Mouse (Mus musculus) gastrocnemius, adult 18-20 months (tissue): ENCODE results near the gene Dusp19. TPM values are rescaled to one million over a fixed set of nuclear protein-coding genes. Genes with fewer than 3 reads are reported as not detected.

ENCODE experiments used
- DNase-seq: peaks from one replicate; pipeline ENCODE4 v3.0.0; 2021; ENCODE audit warnings: low spot score
- long read RNA-seq, 2 experiments: library from polyadenylated mRNA; stranded (forward); transcript quantifications; one replicate each; pipeline ENCODE4 v2.0.0; 2021
- total RNA-seq, 2 experiments: library from RNA; stranded (reverse); gene quantifications; 2 replicates each; pipeline ENCODE4 v1.2.3; 2021

Dusp19 gene
- total RNA-seq, result 10 to 100 TPM; 10.6 to 10.8 TPM
- long read RNA-seq, experiment 1, transcript Dusp19-201 (4 exons, 1,632 nt), result major isoform, 7 of 13 reads
- long read RNA-seq, experiment 1, partial matches to known transcripts, result 0 of 13 reads
- long read RNA-seq, experiment 1, other reads (novel, unspliced or antisense), result 2 of 13 reads
- long read RNA-seq, experiment 2, transcript Dusp19-203 (4 exons, 1,324 nt), result minor isoform, 5 of 15 reads
- long read RNA-seq, experiment 2, transcript Dusp19-201 (4 exons, 1,632 nt), result major isoform, 8 of 15 reads
- long read RNA-seq, experiment 2, partial matches to known transcripts, result 0 of 15 reads
- long read RNA-seq, experiment 2, other reads (novel, unspliced or antisense), result 2 of 15 reads

- peak; percentile 96 for DNase-seq
These were observed at the start of gene Dusp19, which contains the start of gene Nup35 for GRCm38 (mm10) chr2:80616854-80617737. Gene Dusp19 (plus strand): TSS chr2:80617045. Gene Nup35 (plus strand): TSS chr2:80617236.

DNA sequence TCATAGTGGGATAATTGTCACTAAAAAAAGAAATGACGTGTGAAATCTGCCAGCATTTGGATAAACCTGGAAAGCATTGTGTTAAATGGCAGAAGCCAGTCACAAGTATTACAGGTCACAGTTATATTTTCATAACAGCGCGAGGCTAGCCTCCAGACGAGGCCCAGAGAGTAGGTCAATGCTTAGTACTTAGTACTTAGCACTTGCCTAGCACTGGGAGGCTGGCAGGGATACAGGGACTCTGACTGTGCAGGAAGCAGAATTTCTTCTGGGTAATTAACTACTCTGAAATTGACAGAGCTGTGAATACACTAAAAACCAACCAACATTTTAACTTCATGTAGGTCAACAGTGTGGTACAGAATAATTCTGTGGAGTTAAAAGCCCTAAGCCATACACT is 49.4 kb upstream of the Dusp19 start:
- DNase-seq, result no peak

GRCm38 (mm10) chr2:80570656-80571055 is 46.2 kb upstream of the Dusp19 start:
- DNase-seq, result no peak

GRCm38 (mm10) chr2:80577286-80577685 is 39.6 kb upstream of the Dusp19 start:
- DNase-seq, result no peak

DNA sequence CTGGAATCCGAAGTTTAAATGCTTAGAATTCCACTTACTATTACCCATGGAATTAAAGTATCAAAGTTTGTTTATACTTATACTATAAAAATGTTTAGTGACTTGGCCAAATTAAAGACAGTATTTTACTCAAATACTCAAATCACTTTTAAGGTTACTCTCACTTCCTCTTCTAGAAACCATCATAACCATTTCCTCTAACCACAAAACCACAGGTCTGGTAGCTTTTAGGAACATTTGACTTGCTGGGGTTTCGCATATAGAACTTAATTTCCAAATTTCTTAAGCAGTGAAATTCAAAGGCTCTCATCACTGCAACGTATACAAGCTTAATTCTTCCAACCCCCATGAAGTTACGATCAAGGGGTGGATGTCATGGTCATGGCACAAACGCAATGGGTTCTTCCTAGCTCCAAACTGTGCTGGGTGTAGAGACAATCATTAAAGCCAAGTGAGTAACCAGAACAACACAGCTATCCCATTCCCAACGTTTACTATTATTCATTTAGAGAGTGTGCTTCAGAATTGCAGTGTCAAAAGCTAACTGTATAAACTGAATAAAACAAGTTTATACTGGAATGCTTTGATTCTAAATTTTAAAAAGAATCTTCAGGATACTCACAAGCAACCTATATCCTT is 37.5 kb upstream of the Dusp19 start:
- no peak for DNase-seq

- DNase-seq, result no peak
These were observed 36.4 kb upstream of the Dusp19 start for GRCm38 (mm10) chr2:80580311-80580961.

GRCm38 (mm10) chr2:80581043-80581711 is 35.7 kb upstream of the Dusp19 start, which contains the start of gene Nckap1:
Gene Nckap1 (minus strand): TSS chr2:80581380.
- peak; percentile 89 for DNase-seq

GRCm38 (mm10) chr2:80582356-80582755 is 34.5 kb upstream of the Dusp19 start:
- no peak for DNase-seq

GRCm38 (mm10) chr2:80594215-80594918 is 22.5 kb upstream of the Dusp19 start:
- no peak for DNase-seq

DNA sequence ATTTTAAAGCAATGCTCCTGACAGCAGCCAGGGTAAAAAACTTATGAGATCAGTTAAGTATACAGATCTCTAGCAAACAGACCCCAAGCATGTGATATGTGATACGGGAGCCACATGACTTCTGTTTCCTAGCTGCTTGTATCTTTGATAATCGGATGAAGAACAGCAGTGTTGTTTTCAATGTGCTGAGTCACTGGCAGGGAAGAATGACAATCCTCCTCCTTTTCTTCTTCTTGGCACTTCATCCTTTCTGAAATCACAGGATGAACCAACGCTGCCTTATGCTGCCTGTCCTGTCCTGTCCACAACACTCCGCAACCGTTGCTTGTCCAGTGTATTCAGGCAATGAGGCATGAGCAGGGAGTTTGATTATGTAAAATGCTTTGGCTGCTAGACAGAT is 19.9 kb upstream of the Dusp19 start:
- no peak for DNase-seq

- DNase-seq, result no peak
These were observed 17.0 kb upstream of the Dusp19 start for GRCm38 (mm10) chr2:80599850-80600249.

DNA sequence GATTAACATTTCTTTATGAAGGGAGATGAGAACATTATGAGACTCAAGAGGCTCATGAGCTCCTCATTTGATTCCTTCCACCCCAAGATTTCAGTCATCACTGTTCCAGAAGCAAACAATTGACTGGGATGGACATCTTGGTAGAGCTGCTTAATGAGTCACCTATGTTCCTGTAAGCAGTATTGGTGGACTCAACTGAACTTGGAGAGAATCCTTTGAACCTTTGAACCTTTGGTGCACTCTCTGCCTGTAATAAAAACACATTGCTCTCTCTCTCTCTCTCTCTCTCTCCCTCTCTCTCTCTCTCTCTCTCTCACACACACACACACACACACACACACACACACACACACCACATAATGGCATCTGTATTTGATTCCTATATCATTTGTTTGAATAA is 16.2 kb upstream of the Dusp19 start:
- DNase-seq, result no peak

- no peak for DNase-seq
These were observed 14.1 kb upstream of the Dusp19 start for GRCm38 (mm10) chr2:80602756-80603155.

GRCm38 (mm10) chr2:80603771-80604426 is 12.9 kb upstream of the Dusp19 start:
- DNase-seq, result no peak

DNA sequence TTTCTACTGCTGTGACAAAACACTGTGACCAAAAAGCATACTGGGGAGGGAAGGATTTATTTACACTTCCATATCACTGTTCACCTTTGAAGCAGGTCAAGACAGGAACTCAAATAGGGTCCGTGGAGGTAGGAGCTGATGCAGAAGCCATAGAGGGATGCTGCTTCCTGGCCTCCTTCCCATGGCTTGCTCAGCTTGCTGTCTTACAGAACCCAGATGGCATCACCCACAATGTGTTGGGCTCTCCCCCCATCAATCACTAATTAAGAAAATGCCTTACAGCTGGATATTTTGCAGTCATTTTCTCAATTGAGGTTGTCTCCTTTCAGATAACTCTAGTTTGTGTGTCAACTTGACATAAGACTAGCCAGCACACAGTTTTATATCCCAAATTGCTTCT is 4.6 kb upstream of the Dusp19 start:
- DNase-seq, result no peak

DNA sequence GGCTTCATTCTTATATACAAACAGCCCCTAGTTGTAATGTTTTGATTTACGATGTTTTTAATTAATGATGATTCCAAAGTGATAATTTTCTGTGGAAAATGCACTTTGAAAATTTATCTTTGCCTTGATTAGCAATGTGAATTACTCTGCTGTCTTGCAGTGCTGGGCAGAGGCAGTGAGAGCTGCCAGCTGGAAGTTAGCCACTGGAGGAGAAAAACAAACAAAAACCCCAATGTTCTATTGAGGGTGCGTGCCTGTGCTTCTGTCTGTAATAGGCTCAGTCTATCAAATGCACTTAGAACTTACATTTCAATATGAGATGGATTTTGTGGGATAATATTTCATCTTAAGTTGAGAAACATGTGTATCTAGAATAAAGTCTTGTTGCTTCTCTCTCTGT is 4.0 kb upstream of the Dusp19 start:
- no peak for DNase-seq

GRCm38 (mm10) chr2:80618991-80619390 is 2.1 kb downstream of the Dusp19 start:
- DNase-seq, result no peak

GRCm38 (mm10) chr2:80621921-80622320 is 5.1 kb downstream of the Dusp19 start:
- no peak for DNase-seq

- no peak for DNase-seq
These were observed 7.7 kb downstream of the Dusp19 start for GRCm38 (mm10) chr2:80624523-80624922.
